Mouse (Mus musculus): ENCODE results near the gene Ttc6. TPM values are rescaled to one million over a fixed set of nuclear protein-coding genes. Genes with fewer than 3 reads are reported as not detected.

The Ttc6 gene
- polyA plus RNA-seq, 1 experiment = not detected

GRCm38 (mm10) chr12:57552286-57552685 is 11.6 kb upstream of the Ttc6 start:
- peaks cover 18% of the 10 kb centered on the region for H3K27me3 ChIP-seq (ENCODE audit: control insufficient read depth, insufficient read depth, insufficient read length)
- TF ChIP-seq MYOG (IDR thresholded peaks at IDR 0.05; ENCODE audit: control insufficient read depth, extremely low read depth, insufficient read length) (no peak), FOSL1 (IDR thresholded peaks at IDR 0.05; ENCODE audit: insufficient read depth, low read length, poor library complexity, severe bottlenecking) (no peak), CEBPB (IDR thresholded peaks at IDR 0.05; ENCODE audit: low read depth) (no peak), MYOD1 (IDR thresholded peaks at IDR 0.05; ENCODE audit: control insufficient read depth, insufficient read length, low read depth) (no peak), CTCF (IDR thresholded peaks at IDR 0.05; ENCODE audit: control insufficient read depth, insufficient read depth, insufficient read length) (no peak), USF1 (IDR thresholded peaks at IDR 0.05; ENCODE audit: low read depth) (no peak)
- H3K36me3 ChIP-seq (ENCODE audit: control insufficient read depth, insufficient read depth) = no peaks in the 10 kb centered on the region
- H3K79me2 ChIP-seq (ENCODE audit: control insufficient read depth, insufficient read depth) = no peaks in the 10 kb centered on the region
- no peak overlapping the region for H3K4me3 ChIP-seq (ENCODE audit: insufficient read depth, poor library complexity, severe bottlenecking)
- no peaks in the 10 kb centered on the region for H3K79me3 ChIP-seq (ENCODE audit: low read depth)
- no peak overlapping the region for H3ac ChIP-seq (ENCODE audit: control insufficient read depth, insufficient read length, low read depth)

- H3K36me3 ChIP-seq (ENCODE audit: control insufficient read depth, insufficient read depth) = no peaks in the 10 kb centered on the region
- no peak overlapping the region for H3K4me3 ChIP-seq (ENCODE audit: insufficient read depth, poor library complexity, severe bottlenecking)
- peaks cover 12% of the 10 kb centered on the region for H3K27me3 ChIP-seq (ENCODE audit: control insufficient read depth, insufficient read depth, insufficient read length)
- H3ac ChIP-seq (ENCODE audit: control insufficient read depth, insufficient read length, low read depth) = no peak overlapping the region
- no peaks in the 10 kb centered on the region for H3K79me2 ChIP-seq (ENCODE audit: control insufficient read depth, insufficient read depth)
- no peak for TF ChIP-seq MYOD1 (IDR thresholded peaks at IDR 0.05; ENCODE audit: control insufficient read depth, insufficient read length, low read depth)
- TF ChIP-seq USF1 (IDR thresholded peaks at IDR 0.05; ENCODE audit: low read depth) = no peak
- no peak for TF ChIP-seq CEBPB (IDR thresholded peaks at IDR 0.05; ENCODE audit: low read depth)
- TF ChIP-seq MYOG (IDR thresholded peaks at IDR 0.05; ENCODE audit: control insufficient read depth, extremely low read depth, insufficient read length) = no peak
- TF ChIP-seq CTCF (IDR thresholded peaks at IDR 0.05; ENCODE audit: control insufficient read depth, insufficient read depth, insufficient read length) = no peak
- TF ChIP-seq MAX (IDR thresholded peaks at IDR 0.05) = no peak
- TF ChIP-seq FOSL1 (IDR thresholded peaks at IDR 0.05; ENCODE audit: insufficient read depth, low read length, poor library complexity, severe bottlenecking) = no peak
- H3K79me3 ChIP-seq (ENCODE audit: low read depth) = no peaks in the 10 kb centered on the region
These were observed 9.8 kb upstream of the Ttc6 start for GRCm38 (mm10) chr12:57554091-57554490.

DNA sequence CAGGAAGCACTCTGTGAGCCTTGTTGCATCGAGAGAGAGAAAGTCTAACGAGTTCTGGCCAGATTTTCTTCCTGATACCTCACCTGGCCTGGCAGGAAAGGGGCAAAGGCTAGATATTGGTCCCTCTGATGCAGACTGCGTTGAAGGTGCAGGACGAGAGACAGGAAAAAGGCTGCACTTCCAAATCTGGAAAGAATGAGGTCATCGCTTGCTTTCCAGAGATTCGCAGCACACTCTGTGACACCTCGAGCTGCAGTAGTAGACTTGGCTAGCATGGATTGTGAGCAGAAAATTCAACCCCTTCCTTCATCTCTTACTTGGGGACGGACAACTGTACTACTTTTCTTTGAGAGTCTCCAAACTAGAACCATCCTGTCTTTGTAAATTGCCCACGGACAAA is 7.9 kb downstream of the Ttc6 start:
- no peaks in the 10 kb centered on the region for H3K36me3 ChIP-seq (ENCODE audit: control insufficient read depth, insufficient read depth)
- H3K4me3 ChIP-seq (ENCODE audit: insufficient read depth, poor library complexity, severe bottlenecking) = no peak overlapping the region
- no peaks in the 10 kb centered on the region for H3K79me3 ChIP-seq (ENCODE audit: low read depth)
- H3K79me2 ChIP-seq (ENCODE audit: control insufficient read depth, insufficient read depth) = no peaks in the 10 kb centered on the region
- TF ChIP-seq MYOD1 (IDR thresholded peaks at IDR 0.05; ENCODE audit: control insufficient read depth, insufficient read length, low read depth) (no peak), MYOG (IDR thresholded peaks at IDR 0.05; ENCODE audit: control insufficient read depth, extremely low read depth, insufficient read length) (no peak), FOSL1 (IDR thresholded peaks at IDR 0.05; ENCODE audit: insufficient read depth, low read length, poor library complexity, severe bottlenecking) (no peak), CEBPB (IDR thresholded peaks at IDR 0.05; ENCODE audit: low read depth) (no peak), CTCF (IDR thresholded peaks at IDR 0.05; ENCODE audit: control insufficient read depth, insufficient read depth, insufficient read length) (no peak)
- no peaks in the 10 kb centered on the region for H3K27me3 ChIP-seq (ENCODE audit: control insufficient read depth, insufficient read depth, insufficient read length)
- no peak overlapping the region for H3ac ChIP-seq (ENCODE audit: control insufficient read depth, insufficient read length, low read depth)

- H3K27me3 ChIP-seq (ENCODE audit: control insufficient read depth, insufficient read depth, insufficient read length) = no peaks in the 10 kb centered on the region
- no peaks in the 10 kb centered on the region for H3K79me2 ChIP-seq (ENCODE audit: control insufficient read depth, insufficient read depth)
- no peak overlapping the region for H3ac ChIP-seq (ENCODE audit: control insufficient read depth, insufficient read length, low read depth)
- H3K36me3 ChIP-seq (ENCODE audit: control insufficient read depth, insufficient read depth) = no peaks in the 10 kb centered on the region
- no peak for TF ChIP-seq FOSL1 (IDR thresholded peaks at IDR 0.05; ENCODE audit: insufficient read depth, low read length, poor library complexity, severe bottlenecking)
- no peak for TF ChIP-seq MYOG (IDR thresholded peaks at IDR 0.05; ENCODE audit: control insufficient read depth, extremely low read depth, insufficient read length)
- TF ChIP-seq USF1 (IDR thresholded peaks at IDR 0.05; ENCODE audit: low read depth) = no peak
- no peak for TF ChIP-seq MAX (IDR thresholded peaks at IDR 0.05)
- no peaks in the 10 kb centered on the region for H3K79me3 ChIP-seq (ENCODE audit: low read depth)
- no peak overlapping the region for H3K4me3 ChIP-seq (ENCODE audit: insufficient read depth, poor library complexity, severe bottlenecking)
These were observed 8.5 kb downstream of the Ttc6 start for GRCm38 (mm10) chr12:57572415-57572814.

DNA sequence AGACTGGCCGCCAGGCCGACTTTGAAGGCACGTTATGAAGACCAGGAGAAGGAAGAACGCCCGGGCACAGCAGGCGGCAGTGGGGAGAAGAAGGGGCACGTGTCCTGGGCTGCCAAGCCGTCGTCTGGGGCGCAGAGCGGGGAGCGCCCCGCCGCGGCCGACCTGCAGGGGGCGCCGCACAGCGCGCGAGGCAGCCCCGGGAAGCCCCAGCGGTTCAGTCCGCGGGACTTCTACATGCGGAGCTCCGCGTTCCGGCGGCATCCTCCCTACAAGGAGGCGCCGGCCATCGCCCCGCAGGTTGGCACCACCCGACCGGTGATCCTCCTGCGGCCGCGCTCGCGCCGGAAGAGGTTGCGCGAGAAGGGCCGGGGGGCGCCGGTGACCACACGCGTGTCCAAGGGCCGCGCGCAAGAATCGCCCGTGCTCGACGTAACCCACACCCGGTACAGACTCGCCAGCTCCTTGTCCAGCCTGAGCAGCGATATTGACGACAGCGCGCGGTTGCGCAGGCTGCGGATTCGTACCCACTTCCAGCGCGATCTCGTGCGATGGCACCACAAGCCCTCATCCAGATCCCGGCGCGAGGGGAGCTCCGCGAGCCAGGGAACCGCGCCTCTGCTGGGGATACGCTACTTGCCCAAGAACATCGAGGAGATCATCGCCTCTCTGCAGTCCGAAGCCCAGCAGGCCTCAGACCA is 12.2 kb downstream of the Ttc6 start:
- Histone ChIP-seq H3ac (ENCODE audit: control insufficient read depth, insufficient read length, low read depth) (no peak overlapping the region), H3K27me3 (ENCODE audit: control insufficient read depth, insufficient read depth, insufficient read length) (no peaks in the 10 kb centered on the region), H3K79me3 (ENCODE audit: low read depth) (no peaks in the 10 kb centered on the region), H3K79me2 (ENCODE audit: control insufficient read depth, insufficient read depth) (no peaks in the 10 kb centered on the region), H3K36me3 (ENCODE audit: control insufficient read depth, insufficient read depth) (no peaks in the 10 kb centered on the region), H3K4me3 (ENCODE audit: insufficient read depth, poor library complexity, severe bottlenecking) (no peak overlapping the region)
- TF ChIP-seq CTCF (IDR thresholded peaks at IDR 0.05; ENCODE audit: control insufficient read depth, insufficient read depth, insufficient read length) = no peak
- no peak for TF ChIP-seq MAX (IDR thresholded peaks at IDR 0.05)
- no peak for TF ChIP-seq FOSL1 (IDR thresholded peaks at IDR 0.05; ENCODE audit: insufficient read depth, low read length, poor library complexity, severe bottlenecking)

- TF ChIP-seq MYOG (IDR thresholded peaks at IDR 0.05; ENCODE audit: control insufficient read depth, extremely low read depth, insufficient read length) = no peak
- no peak overlapping the region for H3ac ChIP-seq (ENCODE audit: control insufficient read depth, insufficient read length, low read depth)
- no peaks in the 10 kb centered on the region for H3K27me3 ChIP-seq (ENCODE audit: control insufficient read depth, insufficient read depth, insufficient read length)
- no peaks in the 10 kb centered on the region for H3K79me2 ChIP-seq (ENCODE audit: control insufficient read depth, insufficient read depth)
- no peak overlapping the region for H3K4me3 ChIP-seq (ENCODE audit: insufficient read depth, poor library complexity, severe bottlenecking)
- H3K79me3 ChIP-seq (ENCODE audit: low read depth) = no peaks in the 10 kb centered on the region
- no peaks in the 10 kb centered on the region for H3K36me3 ChIP-seq (ENCODE audit: control insufficient read depth, insufficient read depth)
These were observed 43.7 kb downstream of the Ttc6 start for GRCm38 (mm10) chr12:57607624-57608023.

Measured in C2C12 (cell line).